Mouse (Mus musculus) hindbrain, embryonic 16.5 days (tissue): ENCODE results near the gene Kcna10. TPM values are rescaled to one million over a fixed set of nuclear protein-coding genes. Genes with fewer than 3 reads are reported as not detected.

Experiments
- ATAC-seq: fragments of 200-750 bp; cut with Nextera tagmentation; 2 replicates; pipeline ENCODE4 v1.8.0; 2017; ENCODE audit warnings: moderate TSS enrichment, moderate library complexity
- H3K27ac ChIP-seq: fragments of 300-500 bp; sonication (generic); 2 replicates; pipeline ENCODE4 v1.5.1; 2014; ENCODE audit warnings: low read depth, mild to moderate bottlenecking, control low read depth, low read length, moderate library complexity
- H3K27me3 ChIP-seq: fragments of 300-500 bp; sonication (generic); replicated peaks from 2 replicates; pipeline ENCODE4 v1.6.1; 2014; ENCODE audit warnings: low read length; ENCODE audit not compliant: control insufficient read depth, insufficient read depth
- H3K36me3 ChIP-seq: fragments of 300-500 bp; sonication (generic); 2 replicates; pipeline ENCODE4 v1.6.1; 2014; ENCODE audit warnings: mild to moderate bottlenecking, low read length, moderate library complexity, mixed read lengths; ENCODE audit not compliant: control insufficient read depth, insufficient read depth
- H3K4me1 ChIP-seq: fragments of 300-500 bp; sonication (generic); 2 replicates; pipeline ENCODE4 v1.6.1; 2014; ENCODE audit warnings: low read depth, low read length; ENCODE audit not compliant: control insufficient read depth, insufficient read depth
- H3K4me2 ChIP-seq: fragments of 300-500 bp; sonication (generic); 2 replicates; pipeline ENCODE4 v1.6.1; 2014; ENCODE audit warnings: mild to moderate bottlenecking, low read length, control low read depth, moderate library complexity
- H3K4me3 ChIP-seq: fragments of 300-500 bp; sonication (generic); 2 replicates; pipeline ENCODE4 v1.5.1; 2014; ENCODE audit warnings: mild to moderate bottlenecking, low read length, control low read depth, moderate library complexity
- H3K9ac ChIP-seq: fragments of 300-500 bp; sonication (generic); 2 replicates; pipeline ENCODE4 v1.6.1; 2014; ENCODE audit warnings: low read depth, mild to moderate bottlenecking, control low read depth, low read length, moderate library complexity
- H3K9me3 ChIP-seq: fragments of 300-500 bp; sonication (generic); 2 replicates; pipeline ENCODE4 v1.6.1; 2014; ENCODE audit warnings: mild to moderate bottlenecking, low read length, moderate library complexity; ENCODE audit not compliant: control insufficient read depth
- WGBS: fragments of 180-500 bp; shearing (Covaris S2); extraction: QIAGEN DNeasy Blood & Tissue Kit; methylation state at CpG from one replicate; pipeline ENCODE4 v1.1.7; 2014; 5-methylcytosine and 5-hydroxymethylcytosine counted together
- polyA plus RNA-seq: library from polyadenylated mRNA; unstranded; fragments of >200 nt; fragmentation: Nextera tagmentation; extraction: Ambion mirVana; gene quantifications from 2 replicates; pipeline ENCODE4 v1.2.1, GENCODE M21; 2015

Gene Kcna10
- polyA plus RNA-seq, 1 experiment from 2014 or later, result not detected

DNA sequence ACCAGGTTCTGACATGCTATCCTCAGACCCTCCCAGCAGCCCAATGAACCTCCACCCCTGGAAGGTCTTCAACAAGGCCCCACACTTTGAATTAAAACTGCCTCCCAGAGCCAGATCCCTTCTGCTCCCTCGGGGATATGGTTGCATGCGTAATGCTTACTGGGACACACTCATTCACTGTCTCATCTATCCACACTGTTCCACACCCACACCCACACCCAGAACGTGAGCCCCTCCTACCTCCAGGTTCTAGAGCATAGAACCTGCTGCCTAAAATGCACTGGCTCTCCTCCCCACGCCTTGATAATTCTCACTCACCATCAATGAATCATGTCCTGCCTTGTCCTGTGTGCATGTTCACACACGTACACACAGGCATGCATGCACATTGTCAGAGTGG is 31.8 kb downstream of the Kcna10 start:
- Histone ChIP-seq H3K4me3 (no peak overlapping the region), H3K27ac (no peak overlapping the region), H3K4me2 (no peak overlapping the region), H3K9me3 (no peaks in the 10 kb centered on the region), H3K36me3 (no peaks in the 10 kb centered on the region), H3K4me1 (no peaks in the 10 kb centered on the region), H3K27me3 (no peaks in the 10 kb centered on the region), H3K9ac (no peak overlapping the region)
- WGBS, result 89% methylated on average over 5 of the region's 5 CpGs
- ATAC-seq, result no peak

DNA sequence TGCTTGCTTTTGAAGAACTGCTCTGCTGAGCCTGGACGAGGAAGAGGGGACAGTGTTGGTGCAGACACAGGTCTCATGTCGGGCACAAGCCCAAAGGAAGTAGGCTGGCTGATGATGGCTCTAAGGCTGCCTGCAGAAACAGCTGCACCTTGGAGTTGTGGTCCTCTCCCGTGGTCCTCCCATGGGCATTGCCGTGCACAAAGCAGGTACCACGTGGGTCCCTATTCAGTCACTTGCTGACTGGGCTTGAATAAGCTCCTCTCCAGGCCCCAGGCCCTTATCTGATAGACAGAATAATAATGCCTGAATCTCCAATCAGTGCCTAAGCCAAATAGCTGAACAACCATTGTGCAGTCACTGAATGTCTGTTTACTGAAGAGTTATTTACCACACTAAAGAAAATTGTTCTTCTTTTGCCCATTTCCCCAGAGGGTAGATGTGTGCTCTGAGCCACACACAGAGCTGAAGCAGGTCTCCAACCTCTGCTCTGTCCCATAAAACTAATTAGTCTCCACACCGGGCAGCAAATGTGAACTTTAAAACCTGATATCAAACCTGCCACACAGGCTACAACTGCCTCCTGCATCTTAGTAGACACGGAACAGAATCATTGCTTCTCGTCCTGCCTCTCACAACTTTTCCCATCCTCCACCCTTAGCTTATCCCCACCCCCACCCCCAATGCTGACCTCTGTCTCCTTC is 33.7 kb downstream of the Kcna10 start:
- Histone ChIP-seq H3K4me2 (no peak overlapping the region), H3K27me3 (no peaks in the 10 kb centered on the region), H3K9ac (no peak overlapping the region), H3K4me1 (no peaks in the 10 kb centered on the region), H3K36me3 (no peaks in the 10 kb centered on the region), H3K27ac (no peak overlapping the region), H3K4me3 (no peak overlapping the region), H3K9me3 (no peaks in the 10 kb centered on the region)
- no peak for ATAC-seq
- WGBS, result 69% methylated on average over 8 of the region's 8 CpGs

DNA sequence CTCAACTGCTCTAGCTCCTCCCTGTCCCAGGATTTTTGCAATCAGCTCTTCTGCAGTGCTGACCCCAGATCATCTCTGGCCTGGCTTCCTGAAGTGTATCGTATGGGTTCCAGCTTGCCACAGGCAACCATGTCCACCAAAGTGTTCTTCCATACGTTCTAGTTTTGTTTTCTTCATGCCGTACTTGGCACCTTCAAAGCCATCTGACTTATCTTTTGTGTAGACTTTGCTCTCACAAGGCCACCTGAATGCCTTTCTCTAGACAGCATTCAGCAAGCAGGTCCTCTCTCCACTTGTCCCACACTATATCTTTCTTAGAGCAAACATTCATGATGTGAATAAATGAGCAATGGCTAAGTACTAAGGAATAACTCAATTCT is 34.2 kb downstream of the Kcna10 start:
- no peaks in the 10 kb centered on the region for H3K4me1 ChIP-seq
- H3K4me3 ChIP-seq, result no peak overlapping the region
- 76% methylated on average over 3 of the region's 3 CpGs for WGBS
- no peak for ATAC-seq
- no peaks in the 10 kb centered on the region for H3K9me3 ChIP-seq
- H3K27me3 ChIP-seq, result no peaks in the 10 kb centered on the region
- H3K36me3 ChIP-seq, result no peaks in the 10 kb centered on the region
- no peak overlapping the region for H3K27ac ChIP-seq
- no peak overlapping the region for H3K4me2 ChIP-seq
- H3K9ac ChIP-seq, result no peak overlapping the region

DNA sequence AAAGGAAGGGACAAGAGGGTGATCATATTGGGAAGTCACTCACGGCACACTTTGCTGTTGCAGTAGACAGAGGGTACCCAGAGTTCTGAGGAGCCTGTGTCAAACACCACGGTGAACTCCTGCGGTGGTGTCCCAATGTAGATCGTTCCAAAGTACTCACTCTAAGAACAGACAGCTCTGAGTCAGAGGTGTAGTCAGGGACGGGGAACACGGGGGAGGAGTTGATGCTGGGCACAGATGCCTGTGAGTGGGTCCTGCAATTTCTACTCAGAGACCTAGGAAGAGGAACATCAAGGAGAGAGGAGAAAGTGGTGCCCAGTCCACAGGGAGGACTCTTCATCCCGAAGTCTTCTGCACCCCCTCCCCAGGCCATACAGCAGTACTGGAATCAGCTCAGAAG is 35.7 kb downstream of the Kcna10 start:
- Histone ChIP-seq H3K27me3 (no peaks in the 10 kb centered on the region), H3K4me3 (no peak overlapping the region), H3K4me1 (no peaks in the 10 kb centered on the region), H3K4me2 (no peak overlapping the region), H3K36me3 (no peaks in the 10 kb centered on the region), H3K27ac (no peak overlapping the region), H3K9ac (no peak overlapping the region), H3K9me3 (no peaks in the 10 kb centered on the region)
- 89% methylated on average over 7 of the region's 7 CpGs for WGBS
- no peak for ATAC-seq

DNA sequence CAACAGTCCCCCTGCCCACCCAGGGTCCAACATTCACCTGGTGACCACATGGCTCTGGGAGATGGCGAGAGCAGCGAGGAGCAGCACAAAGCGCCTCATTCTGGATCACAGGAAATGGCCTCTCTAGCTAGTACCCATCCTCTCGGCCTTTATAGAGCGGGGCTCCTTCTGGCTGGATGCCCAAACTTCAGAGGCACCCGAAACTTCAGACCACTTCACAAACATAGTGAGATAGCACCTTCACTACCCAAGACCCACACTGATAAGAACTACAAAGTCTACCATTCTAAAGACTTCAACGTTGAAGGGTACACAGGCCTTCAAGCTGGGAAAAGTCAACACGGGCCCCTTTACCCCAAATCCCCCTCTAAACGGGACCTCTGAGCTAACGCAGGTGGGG is 38.8 kb downstream of the Kcna10 start, which contains the start of gene Cym:
Gene Cym, minus strand, starts transcription at position 125 of the 400 bp plus-strand sequence.
- no peaks in the 10 kb centered on the region for H3K4me1 ChIP-seq
- H3K27ac ChIP-seq, result no peak within 1 kb of the TSS
- H3K9me3 ChIP-seq, result no peaks in the 10 kb centered on the region
- H3K36me3 ChIP-seq, result no peaks in the 10 kb centered on the region
- WGBS, result 90% methylated on average over 10 of the region's 10 CpGs
- H3K4me3 ChIP-seq, result no peak within 1 kb of the TSS
- H3K4me2 ChIP-seq, result no peak within 1 kb of the TSS
- ATAC-seq, result no peak
- H3K27me3 ChIP-seq, result no peaks in the 10 kb centered on the region
- no peak within 1 kb of the TSS for H3K9ac ChIP-seq

DNA sequence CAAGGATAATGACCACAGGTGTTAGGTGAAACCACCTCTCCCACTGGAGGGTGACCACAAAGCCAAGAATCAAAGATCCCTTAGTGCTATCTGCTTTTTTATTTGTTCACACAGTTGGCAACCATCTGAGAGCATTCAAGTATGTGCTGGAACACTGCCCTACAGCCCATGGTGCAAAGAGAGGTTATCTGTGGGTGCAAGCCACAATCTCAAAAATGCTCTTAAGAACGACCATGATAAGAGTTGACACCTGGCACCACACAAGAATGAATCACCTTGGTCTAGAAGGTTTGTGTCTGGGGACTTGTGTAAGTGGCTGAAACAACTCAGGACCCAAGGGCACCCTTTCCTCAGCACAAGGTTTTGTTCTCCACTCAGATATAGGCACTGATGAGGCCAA is 40.4 kb downstream of the Kcna10 start:
- Histone ChIP-seq H3K4me2 (no peak overlapping the region), H3K4me1 (no peaks in the 10 kb centered on the region), H3K36me3 (no peaks in the 10 kb centered on the region), H3K9me3 (no peaks in the 10 kb centered on the region), H3K9ac (no peak overlapping the region), H3K27ac (no peak overlapping the region), H3K4me3 (no peak overlapping the region), H3K27me3 (no peaks in the 10 kb centered on the region)
- 80% methylated on average over 1 of the region's 1 CpGs for WGBS
- no peak for ATAC-seq

DNA sequence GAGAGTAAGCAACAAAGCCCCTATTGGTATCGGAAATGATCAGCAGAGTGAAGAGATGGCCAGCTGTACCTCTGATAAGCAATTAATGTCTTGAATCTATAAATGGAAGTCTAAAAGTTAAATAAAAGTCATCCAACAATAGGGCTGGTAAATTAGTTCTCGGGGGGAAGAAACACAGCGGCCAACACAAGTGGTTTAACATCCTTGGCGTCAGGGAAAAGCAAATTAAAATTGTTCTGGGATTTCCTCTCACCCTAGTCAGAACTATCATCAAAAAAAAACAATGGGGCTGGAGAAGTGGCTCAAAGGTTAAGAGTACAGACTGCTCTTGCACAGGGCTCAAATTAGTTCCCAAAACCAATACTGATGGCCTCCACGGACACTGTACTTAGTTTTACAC is 43.0 kb downstream of the Kcna10 start:
- no peak overlapping the region for H3K4me3 ChIP-seq
- no peak overlapping the region for H3K9ac ChIP-seq
- H3K4me2 ChIP-seq, result no peak overlapping the region
- no peaks in the 10 kb centered on the region for H3K9me3 ChIP-seq
- H3K36me3 ChIP-seq, result no peaks in the 10 kb centered on the region
- H3K4me1 ChIP-seq, result no peaks in the 10 kb centered on the region
- H3K27ac ChIP-seq, result no peak overlapping the region
- 88% methylated on average over 5 of the region's 5 CpGs for WGBS
- no peaks in the 10 kb centered on the region for H3K27me3 ChIP-seq
- ATAC-seq, result no peak

DNA sequence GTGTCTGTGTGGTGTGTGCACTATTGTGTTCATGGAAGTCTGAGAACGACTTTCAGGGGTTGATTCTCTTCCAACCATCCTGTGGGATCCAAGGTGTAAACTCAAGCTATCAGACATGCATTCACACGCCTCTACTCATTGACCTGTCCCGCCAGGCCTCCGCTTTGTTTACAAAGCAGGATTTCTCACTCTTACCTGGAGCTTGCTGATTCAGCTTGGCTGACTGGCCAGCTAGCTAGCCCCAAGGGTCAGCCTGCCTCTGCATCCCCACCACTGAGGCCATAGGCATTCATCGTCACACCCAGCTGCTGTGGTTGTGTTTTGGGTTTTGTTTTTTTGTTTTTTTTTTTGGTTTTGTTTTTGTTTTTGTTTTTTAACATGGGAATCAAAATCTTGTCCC is 46.4 kb downstream of the Kcna10 start:
- 90% methylated on average over 5 of the region's 5 CpGs for WGBS
- H3K27ac ChIP-seq, result no peak overlapping the region
- H3K4me2 ChIP-seq, result no peak overlapping the region
- no peak overlapping the region for H3K4me3 ChIP-seq
- H3K9me3 ChIP-seq, result no peaks in the 10 kb centered on the region
- H3K9ac ChIP-seq, result no peak overlapping the region
- no peak for ATAC-seq
- H3K4me1 ChIP-seq, result no peaks in the 10 kb centered on the region; the same call in 1 of the 2 replicates
- H3K36me3 ChIP-seq, result no peaks in the 10 kb centered on the region
- H3K27me3 ChIP-seq, result no peaks in the 10 kb centered on the region; the same call in 1 of the 2 replicates

DNA sequence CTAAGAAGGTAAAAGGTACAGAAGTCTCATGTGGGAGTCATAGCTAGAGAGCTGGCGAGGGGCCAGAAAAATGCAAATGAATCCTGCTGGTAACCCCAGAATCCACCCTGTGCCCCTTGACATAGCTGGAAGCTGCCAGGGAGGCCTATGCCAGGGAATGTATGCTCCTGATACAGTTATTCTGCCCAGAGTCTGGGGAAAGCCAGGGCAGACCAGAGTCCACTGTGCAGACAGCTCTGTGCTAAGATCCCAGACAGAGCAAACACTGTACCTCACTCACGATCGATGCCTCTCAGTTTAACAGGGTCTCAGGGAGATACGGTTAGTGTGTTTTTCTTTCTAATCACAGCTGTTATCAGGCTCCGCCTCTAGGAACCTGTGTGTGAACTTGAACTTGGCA is 47.0 kb downstream of the Kcna10 start:
- no peaks in the 10 kb centered on the region; the same call in 1 of the 2 replicates for H3K4me1 ChIP-seq
- no peak overlapping the region for H3K4me3 ChIP-seq
- WGBS, result 76% methylated on average over 5 of the region's 5 CpGs
- H3K27me3 ChIP-seq, result no peaks in the 10 kb centered on the region; the same call in 1 of the 2 replicates
- no peak overlapping the region for H3K27ac ChIP-seq
- no peak for ATAC-seq
- H3K4me2 ChIP-seq, result no peak overlapping the region
- H3K9me3 ChIP-seq, result no peaks in the 10 kb centered on the region
- no peak overlapping the region for H3K9ac ChIP-seq
- no peaks in the 10 kb centered on the region for H3K36me3 ChIP-seq
